Mouse (Mus musculus): ENCODE results near the gene Rcsd1. TPM values are rescaled to one million over a fixed set of nuclear protein-coding genes. Genes with fewer than 3 reads are reported as not detected.
"Not testable (repeated sequence)": the region's sequence is repeated elsewhere in the genome, so short reads cannot be mapped to it uniquely, and the experiment has no call there.

Gene Rcsd1
- total RNA-seq, 2 experiments from 2014 or later, result 6.4 to 8.5 TPM

GRCm38 (mm10) chr1:165696040-165696439 lies 13.5 kb downstream of the Rcsd1 start:
- intact Hi-C loops (cut with DNase I), result no loop called here
- DNase-seq (ENCODE audit: low spot score in 2 of 2), result no peak

- intact Hi-C loops (cut with DNase I), result no loop called here
- no peak for DNase-seq (ENCODE audit: low spot score in 2 of 2)
These were observed 14.1 kb downstream of the Rcsd1 start for GRCm38 (mm10) chr1:165695392-165696014.

GRCm38 (mm10) chr1:165693856-165694255 lies 15.7 kb downstream of the Rcsd1 start:
- intact Hi-C loops (cut with DNase I), result no loop called here
- DNase-seq (ENCODE audit: low spot score in 2 of 2), result no peak

GRCm38 (mm10) chr1:165691516-165691915 lies 18.0 kb downstream of the Rcsd1 start:
- intact Hi-C loops (cut with DNase I), result no loop called here
- no peak for DNase-seq (ENCODE audit: low spot score in 2 of 2)

GRCm38 (mm10) chr1:165689845-165690244 lies 19.7 kb downstream of the Rcsd1 start:
- DNase-seq (ENCODE audit: low spot score in 2 of 2), result no peak
- intact Hi-C loops (cut with DNase I), result no loop called here

GRCm38 (mm10) chr1:165687861-165688260 lies 21.7 kb downstream of the Rcsd1 start:
- no peak for DNase-seq (ENCODE audit: low spot score in 2 of 2)
- intact Hi-C loops (cut with DNase I), result no loop called here

- intact Hi-C loops (cut with DNase I), result no loop called here
- no peak for DNase-seq (ENCODE audit: low spot score in 2 of 2)
These were observed 22.6 kb downstream of the Rcsd1 start for GRCm38 (mm10) chr1:165686963-165687362.

GRCm38 (mm10) chr1:165686349-165686748 lies 23.2 kb downstream of the Rcsd1 start:
- DNase-seq (ENCODE audit: low spot score in 2 of 2), result no peak
- intact Hi-C loops (cut with DNase I), result no loop called here

- intact Hi-C loops (cut with DNase I), result no loop called here
- DNase-seq (ENCODE audit: low spot score in 2 of 2), result no peak
These were observed 25.0 kb downstream of the Rcsd1 start for GRCm38 (mm10) chr1:165684261-165685203.

GRCm38 (mm10) chr1:165682056-165682853 lies 27.3 kb downstream of the Rcsd1 start:
- DNase-seq (ENCODE audit: low spot score in 2 of 2), result no peak
- intact Hi-C loops (cut with DNase I), result no loop called here

GRCm38 (mm10) chr1:165681045-165681794 lies 28.3 kb downstream of the Rcsd1 start:
- intact Hi-C loops (cut with DNase I), result no loop called here

GRCm38 (mm10) chr1:165680086-165680485 lies 29.5 kb downstream of the Rcsd1 start:
- DNase-seq (ENCODE audit: low spot score in 2 of 2); intact Hi-C loops (cut with DNase I): not testable (repeated sequence)

More at GRCm38 (mm10) chr1:165681045-165681794, 28.3 kb downstream of the Rcsd1 start:
- DNase-seq (ENCODE audit: low spot score in 2 of 2), result no peak

GRCm38 (mm10) chr1:165679618-165679997 lies 29.9 kb downstream of the Rcsd1 start:
- intact Hi-C loops (cut with DNase I), result no loop called here
- no peak for DNase-seq (ENCODE audit: low spot score in 2 of 2)

- intact Hi-C loops (cut with DNase I), result no loop called here
- DNase-seq (ENCODE audit: low spot score in 2 of 2), result no peak
These were observed 30.5 kb downstream of the Rcsd1 start for GRCm38 (mm10) chr1:165678861-165679617.

GRCm38 (mm10) chr1:165677558-165677957 lies 32.0 kb downstream of the Rcsd1 start:
- intact Hi-C loops (cut with DNase I), result no loop called here
- DNase-seq (ENCODE audit: low spot score in 2 of 2), result no peak

- intact Hi-C loops (cut with DNase I), result no loop called here
These were observed 32.6 kb downstream of the Rcsd1 start for GRCm38 (mm10) chr1:165676993-165677392.

GRCm38 (mm10) chr1:165675167-165675566 lies 34.4 kb downstream of the Rcsd1 start:
- intact Hi-C loops (cut with DNase I), result no loop called here
- DNase-seq (ENCODE audit: low spot score in 2 of 2), result peak in 1 of 2 experiments; percentile 33

More at GRCm38 (mm10) chr1:165676993-165677392, 32.6 kb downstream of the Rcsd1 start:
- DNase-seq (ENCODE audit: low spot score in 2 of 2), result no peak

GRCm38 (mm10) chr1:165672355-165672754 lies 37.2 kb downstream of the Rcsd1 start:
- no peak for DNase-seq (ENCODE audit: low spot score in 2 of 2)
- intact Hi-C loops (cut with DNase I), result no loop called here
